Mouse (Mus musculus): ENCODE data around the gene Mrpl37. TPM values are rescaled to one million over a fixed set of nuclear protein-coding genes. Genes with fewer than 3 reads are reported as not detected.

Mrpl37 gene
- total and polyA plus RNA-seq, 3 experiments = 53.5 to 123 (median 53.6) TPM

DNA sequence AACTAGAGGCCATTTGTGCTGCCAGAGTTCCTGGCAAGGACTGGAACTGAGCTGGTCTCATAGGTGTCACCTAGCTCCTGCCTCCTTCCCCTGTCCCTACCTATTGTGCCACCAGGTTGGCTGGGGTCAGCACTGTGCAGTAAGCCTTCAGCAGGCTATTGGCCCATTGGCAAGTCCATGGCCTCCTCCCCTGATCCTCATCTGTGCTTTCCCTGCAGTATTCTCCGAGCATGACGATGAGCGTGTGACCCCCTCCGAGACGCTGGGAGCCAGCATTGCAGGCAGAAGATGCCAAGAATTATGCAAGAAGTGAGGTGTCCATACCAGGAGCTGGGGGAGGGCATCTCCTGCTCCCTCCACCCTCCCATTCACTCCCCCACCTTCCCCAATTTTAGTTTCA lies 18.9 kb downstream of the Mrpl37 start:
- in situ Hi-C loops (cut with MboI; ENCODE audit: low pct_ligation_motif_present, low pct_unique_long_range_greater_than_20kb, low sequenced_read_pairs) = no loop called here
- Histone ChIP-seq H3K4me2 (ENCODE audit: insufficient read depth, low read depth, poor library complexity, severe bottlenecking) (no peak overlapping the region), H3K79me2 (replicated peaks; ENCODE audit: control insufficient read depth, extremely low read depth, insufficient read depth, poor library complexity, severe bottlenecking) (no peaks in the 10 kb centered on the region), H3K27ac (ENCODE audit: insufficient read depth, low read depth) (no peak overlapping the region), H3K9me3 (replicated peaks; ENCODE audit: low read length) (no peaks in the 10 kb centered on the region), H3K27me3 (replicated peaks) (no peaks in the 10 kb centered on the region), H3K36me3 (replicated peaks in 1 of 2; ENCODE audit: control insufficient read depth in 1 of 2, insufficient read depth in 1 of 2, low read length in 1 of 2) (peaks cover 44 to 71% of the 10 kb centered on the region in 2 experiments), H3K4me3 (replicated peaks in 1 of 3; ENCODE audit: low read depth in 2 of 3, low read length in 2 of 3, poor library complexity in 1 of 3) (no peak overlapping the region), H3K4me1 (ENCODE audit: control insufficient read depth in 1 of 2, insufficient read depth in 2 of 2) (peaks cover 9 to 47% of the 10 kb centered on the region in 2 experiments), H3K9ac (ENCODE audit: insufficient read depth, low read depth) (no peak overlapping the region)
- TF ChIP-seq PAX5 (IDR thresholded peaks at IDR 0.05; ENCODE audit: low read length) (no peak), E2F4 (IDR thresholded peaks at IDR 0.05; ENCODE audit: insufficient replicate concordance, low read depth, low read length) (no peak), HCFC1 (IDR thresholded peaks at IDR 0.05; ENCODE audit: low read depth, low read length) (no peak), SIN3A (IDR thresholded peaks at IDR 0.05; ENCODE audit: low read length) (no peak), CHD1 (IDR thresholded peaks at IDR 0.05; ENCODE audit: low read depth, low read length) (no peak), RAD21 (IDR thresholded peaks at IDR 0.05; ENCODE audit: low read depth, low read length) (no peak), KAT2A (IDR thresholded peaks at IDR 0.05; ENCODE audit: insufficient replicate concordance, low read length) (no peak), NELFE (IDR thresholded peaks at IDR 0.05; ENCODE audit: low read depth, low read length) (no peak), ZKSCAN1 (IDR thresholded peaks at IDR 0.05; ENCODE audit: borderline replicate concordance, low read depth, low read length) (no peak), EP300 (IDR thresholded peaks at IDR 0.05; ENCODE audit: low read length) (no peak), BHLHE40 (IDR thresholded peaks at IDR 0.05; ENCODE audit: low read depth, low read length) (no peak), MEF2A (IDR thresholded peaks at IDR 0.05; ENCODE audit: borderline replicate concordance, low read depth, low read length) (no peak), ELF1 (IDR thresholded peaks at IDR 0.05; ENCODE audit: low read depth, low read length) (no peak), MXI1 (IDR thresholded peaks at IDR 0.05; ENCODE audit: low read depth, low read length) (no peak)
- DNase-seq (ENCODE audit: extremely low read depth) = no peak
- dilution Hi-C loops (cut with MboI; ENCODE audit: extremely low pct_ligation_motif_present, extremely low pct_unique_long_range_greater_than_20kb, low sequenced_read_pairs) = no loop called here

- Histone ChIP-seq H3K9ac (ENCODE audit: insufficient read depth, low read depth) (no peak overlapping the region), H3K4me3 (replicated peaks in 1 of 3; ENCODE audit: low read depth in 2 of 3, low read length in 2 of 3, poor library complexity in 1 of 3) (no peak overlapping the region), H3K9me3 (replicated peaks; ENCODE audit: low read length) (no peaks in the 10 kb centered on the region), H3K4me2 (ENCODE audit: insufficient read depth, low read depth, poor library complexity, severe bottlenecking) (no peak overlapping the region), H3K79me2 (replicated peaks; ENCODE audit: control insufficient read depth, extremely low read depth, insufficient read depth, poor library complexity, severe bottlenecking) (no peaks in the 10 kb centered on the region), H3K27me3 (replicated peaks) (no peaks in the 10 kb centered on the region), H3K27ac (ENCODE audit: insufficient read depth, low read depth) (no peak overlapping the region), H3K36me3 (replicated peaks in 1 of 2; ENCODE audit: control insufficient read depth in 1 of 2, insufficient read depth in 1 of 2, low read length in 1 of 2) (peaks cover 64 to 89% of the 10 kb centered on the region in 2 experiments), H3K4me1 (ENCODE audit: control insufficient read depth in 1 of 2, insufficient read depth in 2 of 2) (peaks cover 5 to 37% of the 10 kb centered on the region in 2 experiments)
- in situ Hi-C loops (cut with MboI; ENCODE audit: low pct_ligation_motif_present, low pct_unique_long_range_greater_than_20kb, low sequenced_read_pairs) (no loop called here), dilution Hi-C loops (cut with MboI; ENCODE audit: extremely low pct_ligation_motif_present, extremely low pct_unique_long_range_greater_than_20kb, low sequenced_read_pairs) (no loop called here)
- DNase-seq (ENCODE audit: extremely low read depth) = no peak
- TF ChIP-seq ZKSCAN1 (IDR thresholded peaks at IDR 0.05; ENCODE audit: borderline replicate concordance, low read depth, low read length) = no peak
- no peak for TF ChIP-seq TBP (conservative IDR thresholded peaks at IDR 0.05; ENCODE audit: low read depth, low read length)
- no peak for TF ChIP-seq NRF1 (IDR thresholded peaks at IDR 0.05; ENCODE audit: low read depth, low read length)
Measured at GRCm38 (mm10) chr4:107045188-107045587, 21.5 kb downstream of the Mrpl37 start.

Measured in CH12.LX (cell line).